Mouse (Mus musculus): ENCODE measurements around the gene Prok1.
A peak's percentile ranks its signal among the peaks of the same experiment; 100 is the strongest.

The Prok1 gene

DNA sequence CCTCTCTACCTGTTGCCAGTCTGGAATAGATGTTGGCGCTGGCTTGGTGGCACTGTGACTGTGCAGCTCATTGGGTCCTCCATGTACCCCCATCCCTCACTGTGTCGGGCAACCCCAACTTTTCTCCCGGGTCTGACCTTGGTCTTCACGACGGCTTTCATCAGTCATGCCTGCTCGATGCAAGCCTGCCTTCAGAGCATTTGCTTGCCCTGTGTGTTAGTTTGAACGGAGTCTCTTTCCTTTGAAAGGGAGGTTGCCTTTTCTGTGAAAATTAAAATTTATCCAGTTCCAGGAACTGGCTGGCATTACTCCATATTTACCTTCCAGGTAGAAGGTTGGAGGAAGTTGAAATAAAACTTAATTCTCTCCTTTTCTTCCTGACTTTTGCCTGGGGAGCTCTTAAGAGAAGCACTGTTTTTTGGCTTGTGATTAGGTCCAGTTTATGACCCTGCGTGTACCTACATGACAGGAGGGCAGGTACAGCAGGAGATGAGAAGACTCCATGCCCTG lies 981 bp downstream of the Prok1 start:
- no peak for DNase-seq (ENCODE audit: extremely low read depth, insufficient read length, low spot score)

DNA sequence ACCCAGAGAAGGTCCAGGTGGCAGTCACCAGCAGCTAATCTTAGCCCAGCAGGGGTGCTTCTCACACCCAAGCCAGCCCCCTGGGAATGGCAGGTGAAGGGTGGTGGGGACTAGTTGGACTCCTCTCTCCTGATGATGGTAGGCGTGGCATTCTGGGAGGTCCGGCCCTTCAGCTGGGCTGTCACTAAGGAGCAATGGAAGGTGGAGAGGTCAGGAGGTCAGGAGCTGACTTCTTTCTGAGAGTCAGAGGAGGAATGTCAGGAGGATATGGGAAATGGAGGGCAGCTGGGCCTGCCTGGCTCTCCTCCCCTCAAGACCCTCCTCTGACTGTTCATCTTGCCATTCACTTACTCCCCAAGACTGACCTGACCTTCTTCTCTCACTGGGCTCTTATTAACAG lies 1.5 kb downstream of the Prok1 start:
- no peak for DNase-seq (ENCODE audit: extremely low read depth, insufficient read length, low spot score)

DNA sequence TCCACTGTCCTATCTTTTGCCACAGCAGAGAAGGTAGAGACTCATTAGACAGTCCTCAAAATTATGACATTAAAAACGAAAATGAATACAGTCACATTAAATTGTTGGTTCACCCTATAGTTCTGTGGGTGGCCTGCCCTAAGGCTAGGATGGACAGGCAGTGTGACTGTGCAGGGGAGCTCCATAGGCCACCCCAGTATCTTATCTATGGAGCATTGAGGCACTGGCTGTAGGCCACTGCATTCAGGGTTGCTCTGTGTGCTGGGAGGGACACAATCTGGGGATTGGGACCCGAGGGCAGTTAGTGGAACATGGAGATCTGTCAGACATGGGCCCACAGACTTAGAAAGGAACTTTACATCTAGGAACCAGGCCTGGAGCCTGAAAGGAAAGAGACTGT lies 5.6 kb downstream of the Prok1 start:
- no peak for DNase-seq (ENCODE audit: extremely low read depth, insufficient read length, low spot score)

DNA sequence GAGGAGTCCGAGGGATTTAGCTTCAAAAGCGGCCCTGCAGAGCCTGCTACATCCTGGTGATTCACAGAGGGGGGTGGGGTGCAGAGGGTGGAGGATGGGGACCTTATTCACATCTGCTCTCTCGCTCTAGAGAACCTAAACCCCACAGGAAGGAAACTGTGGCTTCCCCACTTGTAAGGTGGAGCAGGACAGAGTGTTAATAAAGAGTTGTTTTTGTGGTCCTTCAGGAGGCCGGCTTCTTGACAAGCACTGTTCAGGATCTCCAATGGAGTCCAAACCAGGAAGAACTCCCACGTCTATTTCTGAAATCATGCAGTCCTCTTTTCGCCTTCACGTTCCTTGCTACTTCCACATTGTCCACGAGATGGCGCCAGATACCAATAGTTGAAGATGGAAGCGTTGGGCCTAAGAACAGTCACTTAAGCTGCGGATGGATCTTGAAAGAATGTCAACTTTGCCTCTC lies 6.1 kb downstream of the Prok1 start:
- DNase-seq (ENCODE audit: extremely low read depth, insufficient read length, low spot score): peak; percentile 24

DNA sequence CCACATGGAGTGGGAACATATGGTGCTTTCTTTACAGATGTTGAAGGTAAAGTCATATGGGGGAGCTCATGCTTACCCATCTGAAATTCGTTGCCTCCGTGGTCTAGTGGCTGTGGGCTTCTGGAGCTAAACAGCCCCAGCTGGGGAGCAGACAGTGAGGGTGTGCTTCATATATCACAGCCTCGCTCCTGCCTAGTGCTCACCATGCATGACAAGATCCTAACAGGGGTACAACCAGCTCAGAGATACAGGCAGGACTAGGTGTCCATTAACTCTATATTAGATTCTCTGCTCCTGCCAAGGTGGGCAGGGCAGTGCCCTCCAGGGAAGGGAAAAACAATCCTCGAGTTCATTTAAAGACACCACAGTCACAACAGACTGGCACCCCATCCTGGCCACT lies 8.3 kb downstream of the Prok1 start:
- DNase-seq (ENCODE audit: extremely low read depth, insufficient read length, low spot score): no peak

DNA sequence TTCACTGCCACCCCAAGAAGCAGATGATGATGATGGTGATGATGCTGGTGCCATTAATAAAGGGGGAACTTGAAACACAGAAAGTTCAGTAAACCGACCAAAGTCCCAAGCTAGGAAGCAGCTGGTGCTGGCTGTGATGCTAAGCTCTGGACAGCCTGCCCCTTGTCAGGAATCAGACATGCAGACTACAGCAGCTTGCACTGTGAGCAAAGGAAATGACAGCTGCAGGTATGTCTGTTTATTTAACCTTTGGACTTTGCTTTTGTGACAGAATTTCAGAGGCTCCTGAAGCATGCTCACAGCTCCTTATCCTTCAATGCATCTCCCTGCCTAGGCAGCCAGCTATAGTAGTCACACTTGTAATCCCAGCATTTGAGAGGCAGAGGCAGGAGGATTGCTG lies 9.0 kb downstream of the Prok1 start, which contains the start of gene A630076J17Rik:
TSS of gene A630076J17Rik (plus strand) at position 88 of the 400 bp plus-strand sequence.
- no peak for DNase-seq (ENCODE audit: extremely low read depth, insufficient read length, low spot score)

DNA sequence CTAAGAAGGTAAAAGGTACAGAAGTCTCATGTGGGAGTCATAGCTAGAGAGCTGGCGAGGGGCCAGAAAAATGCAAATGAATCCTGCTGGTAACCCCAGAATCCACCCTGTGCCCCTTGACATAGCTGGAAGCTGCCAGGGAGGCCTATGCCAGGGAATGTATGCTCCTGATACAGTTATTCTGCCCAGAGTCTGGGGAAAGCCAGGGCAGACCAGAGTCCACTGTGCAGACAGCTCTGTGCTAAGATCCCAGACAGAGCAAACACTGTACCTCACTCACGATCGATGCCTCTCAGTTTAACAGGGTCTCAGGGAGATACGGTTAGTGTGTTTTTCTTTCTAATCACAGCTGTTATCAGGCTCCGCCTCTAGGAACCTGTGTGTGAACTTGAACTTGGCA lies 9.7 kb downstream of the Prok1 start:
- no peak for DNase-seq (ENCODE audit: extremely low read depth, insufficient read length, low spot score)

DNA sequence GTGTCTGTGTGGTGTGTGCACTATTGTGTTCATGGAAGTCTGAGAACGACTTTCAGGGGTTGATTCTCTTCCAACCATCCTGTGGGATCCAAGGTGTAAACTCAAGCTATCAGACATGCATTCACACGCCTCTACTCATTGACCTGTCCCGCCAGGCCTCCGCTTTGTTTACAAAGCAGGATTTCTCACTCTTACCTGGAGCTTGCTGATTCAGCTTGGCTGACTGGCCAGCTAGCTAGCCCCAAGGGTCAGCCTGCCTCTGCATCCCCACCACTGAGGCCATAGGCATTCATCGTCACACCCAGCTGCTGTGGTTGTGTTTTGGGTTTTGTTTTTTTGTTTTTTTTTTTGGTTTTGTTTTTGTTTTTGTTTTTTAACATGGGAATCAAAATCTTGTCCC lies 10.3 kb downstream of the Prok1 start:
- DNase-seq (ENCODE audit: extremely low read depth, insufficient read length, low spot score): no peak

DNA sequence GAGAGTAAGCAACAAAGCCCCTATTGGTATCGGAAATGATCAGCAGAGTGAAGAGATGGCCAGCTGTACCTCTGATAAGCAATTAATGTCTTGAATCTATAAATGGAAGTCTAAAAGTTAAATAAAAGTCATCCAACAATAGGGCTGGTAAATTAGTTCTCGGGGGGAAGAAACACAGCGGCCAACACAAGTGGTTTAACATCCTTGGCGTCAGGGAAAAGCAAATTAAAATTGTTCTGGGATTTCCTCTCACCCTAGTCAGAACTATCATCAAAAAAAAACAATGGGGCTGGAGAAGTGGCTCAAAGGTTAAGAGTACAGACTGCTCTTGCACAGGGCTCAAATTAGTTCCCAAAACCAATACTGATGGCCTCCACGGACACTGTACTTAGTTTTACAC lies 13.7 kb downstream of the Prok1 start:
- no peak for DNase-seq (ENCODE audit: extremely low read depth, insufficient read length, low spot score)

DNA sequence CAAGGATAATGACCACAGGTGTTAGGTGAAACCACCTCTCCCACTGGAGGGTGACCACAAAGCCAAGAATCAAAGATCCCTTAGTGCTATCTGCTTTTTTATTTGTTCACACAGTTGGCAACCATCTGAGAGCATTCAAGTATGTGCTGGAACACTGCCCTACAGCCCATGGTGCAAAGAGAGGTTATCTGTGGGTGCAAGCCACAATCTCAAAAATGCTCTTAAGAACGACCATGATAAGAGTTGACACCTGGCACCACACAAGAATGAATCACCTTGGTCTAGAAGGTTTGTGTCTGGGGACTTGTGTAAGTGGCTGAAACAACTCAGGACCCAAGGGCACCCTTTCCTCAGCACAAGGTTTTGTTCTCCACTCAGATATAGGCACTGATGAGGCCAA lies 16.3 kb downstream of the Prok1 start:
- no peak for DNase-seq (ENCODE audit: extremely low read depth, insufficient read length, low spot score)

DNA sequence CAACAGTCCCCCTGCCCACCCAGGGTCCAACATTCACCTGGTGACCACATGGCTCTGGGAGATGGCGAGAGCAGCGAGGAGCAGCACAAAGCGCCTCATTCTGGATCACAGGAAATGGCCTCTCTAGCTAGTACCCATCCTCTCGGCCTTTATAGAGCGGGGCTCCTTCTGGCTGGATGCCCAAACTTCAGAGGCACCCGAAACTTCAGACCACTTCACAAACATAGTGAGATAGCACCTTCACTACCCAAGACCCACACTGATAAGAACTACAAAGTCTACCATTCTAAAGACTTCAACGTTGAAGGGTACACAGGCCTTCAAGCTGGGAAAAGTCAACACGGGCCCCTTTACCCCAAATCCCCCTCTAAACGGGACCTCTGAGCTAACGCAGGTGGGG lies 17.9 kb downstream of the Prok1 start, which contains the start of gene Cym:
TSS of gene Cym (minus strand) at position 125 of the 400 bp plus-strand sequence.
- DNase-seq (ENCODE audit: extremely low read depth, insufficient read length, low spot score): no peak

DNA sequence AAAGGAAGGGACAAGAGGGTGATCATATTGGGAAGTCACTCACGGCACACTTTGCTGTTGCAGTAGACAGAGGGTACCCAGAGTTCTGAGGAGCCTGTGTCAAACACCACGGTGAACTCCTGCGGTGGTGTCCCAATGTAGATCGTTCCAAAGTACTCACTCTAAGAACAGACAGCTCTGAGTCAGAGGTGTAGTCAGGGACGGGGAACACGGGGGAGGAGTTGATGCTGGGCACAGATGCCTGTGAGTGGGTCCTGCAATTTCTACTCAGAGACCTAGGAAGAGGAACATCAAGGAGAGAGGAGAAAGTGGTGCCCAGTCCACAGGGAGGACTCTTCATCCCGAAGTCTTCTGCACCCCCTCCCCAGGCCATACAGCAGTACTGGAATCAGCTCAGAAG lies 20.9 kb downstream of the Prok1 start:
- no peak for DNase-seq (ENCODE audit: extremely low read depth, insufficient read length, low spot score)

DNA sequence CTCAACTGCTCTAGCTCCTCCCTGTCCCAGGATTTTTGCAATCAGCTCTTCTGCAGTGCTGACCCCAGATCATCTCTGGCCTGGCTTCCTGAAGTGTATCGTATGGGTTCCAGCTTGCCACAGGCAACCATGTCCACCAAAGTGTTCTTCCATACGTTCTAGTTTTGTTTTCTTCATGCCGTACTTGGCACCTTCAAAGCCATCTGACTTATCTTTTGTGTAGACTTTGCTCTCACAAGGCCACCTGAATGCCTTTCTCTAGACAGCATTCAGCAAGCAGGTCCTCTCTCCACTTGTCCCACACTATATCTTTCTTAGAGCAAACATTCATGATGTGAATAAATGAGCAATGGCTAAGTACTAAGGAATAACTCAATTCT lies 22.4 kb downstream of the Prok1 start:
- DNase-seq (ENCODE audit: extremely low read depth, insufficient read length, low spot score): no peak

DNA sequence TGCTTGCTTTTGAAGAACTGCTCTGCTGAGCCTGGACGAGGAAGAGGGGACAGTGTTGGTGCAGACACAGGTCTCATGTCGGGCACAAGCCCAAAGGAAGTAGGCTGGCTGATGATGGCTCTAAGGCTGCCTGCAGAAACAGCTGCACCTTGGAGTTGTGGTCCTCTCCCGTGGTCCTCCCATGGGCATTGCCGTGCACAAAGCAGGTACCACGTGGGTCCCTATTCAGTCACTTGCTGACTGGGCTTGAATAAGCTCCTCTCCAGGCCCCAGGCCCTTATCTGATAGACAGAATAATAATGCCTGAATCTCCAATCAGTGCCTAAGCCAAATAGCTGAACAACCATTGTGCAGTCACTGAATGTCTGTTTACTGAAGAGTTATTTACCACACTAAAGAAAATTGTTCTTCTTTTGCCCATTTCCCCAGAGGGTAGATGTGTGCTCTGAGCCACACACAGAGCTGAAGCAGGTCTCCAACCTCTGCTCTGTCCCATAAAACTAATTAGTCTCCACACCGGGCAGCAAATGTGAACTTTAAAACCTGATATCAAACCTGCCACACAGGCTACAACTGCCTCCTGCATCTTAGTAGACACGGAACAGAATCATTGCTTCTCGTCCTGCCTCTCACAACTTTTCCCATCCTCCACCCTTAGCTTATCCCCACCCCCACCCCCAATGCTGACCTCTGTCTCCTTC lies 23.0 kb downstream of the Prok1 start:
- DNase-seq (ENCODE audit: extremely low read depth, insufficient read length, low spot score): no peak

DNA sequence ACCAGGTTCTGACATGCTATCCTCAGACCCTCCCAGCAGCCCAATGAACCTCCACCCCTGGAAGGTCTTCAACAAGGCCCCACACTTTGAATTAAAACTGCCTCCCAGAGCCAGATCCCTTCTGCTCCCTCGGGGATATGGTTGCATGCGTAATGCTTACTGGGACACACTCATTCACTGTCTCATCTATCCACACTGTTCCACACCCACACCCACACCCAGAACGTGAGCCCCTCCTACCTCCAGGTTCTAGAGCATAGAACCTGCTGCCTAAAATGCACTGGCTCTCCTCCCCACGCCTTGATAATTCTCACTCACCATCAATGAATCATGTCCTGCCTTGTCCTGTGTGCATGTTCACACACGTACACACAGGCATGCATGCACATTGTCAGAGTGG lies 24.9 kb downstream of the Prok1 start:
- DNase-seq (ENCODE audit: extremely low read depth, insufficient read length, low spot score): no peak

DNA sequence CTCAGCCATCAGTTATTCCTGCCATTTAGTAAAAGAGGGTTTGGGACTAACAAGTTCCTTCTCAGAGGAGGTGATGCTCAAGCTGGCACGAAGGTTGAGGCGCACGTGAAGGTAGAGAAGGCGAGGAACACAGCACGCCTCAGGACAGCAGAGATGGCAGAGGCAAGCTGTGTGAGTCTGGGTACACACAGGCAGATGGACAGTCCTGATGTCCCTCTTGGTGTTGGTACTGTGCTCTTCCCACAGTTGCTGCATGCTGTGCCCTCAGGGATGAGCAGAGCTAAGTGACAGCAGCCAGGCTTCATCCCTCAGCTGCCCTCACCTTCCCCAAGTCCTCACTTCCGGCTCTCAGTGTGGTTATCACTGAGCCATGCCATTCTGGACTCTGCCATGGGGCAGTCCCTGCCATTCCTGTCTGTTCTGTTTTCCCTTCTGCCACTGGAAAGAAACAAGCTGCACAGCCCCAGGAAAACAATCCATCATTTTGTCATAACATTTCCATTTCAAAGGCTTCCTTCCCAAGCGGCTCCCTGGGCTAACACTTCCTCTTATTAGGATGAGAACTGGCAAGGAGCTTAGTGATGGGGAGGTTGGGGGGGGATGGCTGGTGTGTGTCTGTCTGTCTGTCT lies 31.8 kb downstream of the Prok1 start:
- no peak for DNase-seq (ENCODE audit: extremely low read depth, insufficient read length, low spot score)

DNA sequence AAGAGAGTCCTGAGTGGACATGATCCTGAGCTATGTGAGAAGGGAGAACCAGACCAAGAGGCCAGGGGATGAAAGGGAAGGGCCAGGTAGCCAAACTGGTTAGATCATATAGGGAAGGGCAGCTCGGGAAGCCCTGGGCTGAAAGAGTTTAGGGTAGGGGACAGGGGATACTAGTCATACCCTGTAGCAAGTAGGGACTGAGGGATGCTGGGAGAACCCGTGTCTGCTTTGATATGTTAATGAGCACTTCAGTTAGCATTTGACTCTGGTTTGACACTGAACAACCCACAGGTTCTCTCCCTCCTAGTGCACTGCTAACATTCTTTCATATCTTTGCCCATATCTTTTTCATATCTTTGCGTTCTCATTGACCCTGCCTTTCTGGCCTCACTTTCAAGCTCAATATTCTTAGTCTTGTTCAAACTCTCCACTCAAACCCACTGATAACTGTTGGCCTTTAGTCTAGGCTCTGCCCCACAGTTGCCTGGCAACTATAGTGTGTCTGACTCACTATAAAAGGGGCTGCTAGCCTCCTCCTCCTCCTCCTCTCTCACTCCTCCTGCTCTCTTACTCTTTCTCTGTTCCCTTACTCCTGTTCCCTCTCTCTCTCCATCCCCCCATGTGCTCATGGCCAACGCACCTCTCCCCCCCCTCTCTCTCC lies 32.9 kb downstream of the Prok1 start:
- no peak for DNase-seq (ENCODE audit: extremely low read depth, insufficient read length, low spot score)

DNA sequence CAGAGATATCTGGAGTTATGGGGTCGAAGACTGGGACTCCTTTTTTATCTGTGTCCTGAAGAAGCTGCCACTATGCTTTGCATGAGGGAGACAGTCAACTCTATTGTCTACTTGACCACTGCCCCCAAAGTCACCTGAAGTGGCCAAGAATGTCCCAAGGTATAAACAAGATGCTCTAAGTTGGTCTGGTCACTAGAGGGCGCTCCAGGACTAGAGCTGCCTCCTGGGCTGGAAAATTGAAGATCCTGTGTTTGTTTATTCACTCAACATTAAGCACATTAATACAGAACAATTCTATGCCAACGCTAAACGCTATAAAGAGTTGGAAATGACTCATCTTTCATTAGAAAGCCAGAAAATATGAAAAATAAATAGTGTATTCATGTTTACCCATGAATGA lies 33.5 kb downstream of the Prok1 start:
- no peak for DNase-seq (ENCODE audit: extremely low read depth, insufficient read length, low spot score)

DNA sequence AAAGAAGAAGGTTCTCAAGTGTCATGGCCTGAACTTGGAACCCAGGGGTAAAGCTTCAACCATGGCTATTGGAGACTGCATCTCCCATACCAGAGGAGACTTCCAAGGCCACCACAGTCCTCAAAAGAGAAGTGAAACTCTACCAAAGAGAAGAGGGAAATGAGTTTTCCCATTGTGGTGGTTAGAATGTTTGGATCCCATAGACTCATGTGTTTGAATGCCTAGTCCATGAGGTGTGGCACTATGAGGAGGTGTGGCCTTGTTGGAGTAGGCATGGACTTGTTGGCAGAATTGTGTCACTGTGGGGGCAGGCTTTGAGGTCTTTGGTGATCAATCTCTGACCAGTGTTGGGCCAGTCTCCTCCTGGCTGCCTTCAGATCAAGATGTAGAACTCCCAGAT lies 34.3 kb downstream of the Prok1 start:
- no peak for DNase-seq (ENCODE audit: extremely low read depth, insufficient read length, low spot score)

DNA sequence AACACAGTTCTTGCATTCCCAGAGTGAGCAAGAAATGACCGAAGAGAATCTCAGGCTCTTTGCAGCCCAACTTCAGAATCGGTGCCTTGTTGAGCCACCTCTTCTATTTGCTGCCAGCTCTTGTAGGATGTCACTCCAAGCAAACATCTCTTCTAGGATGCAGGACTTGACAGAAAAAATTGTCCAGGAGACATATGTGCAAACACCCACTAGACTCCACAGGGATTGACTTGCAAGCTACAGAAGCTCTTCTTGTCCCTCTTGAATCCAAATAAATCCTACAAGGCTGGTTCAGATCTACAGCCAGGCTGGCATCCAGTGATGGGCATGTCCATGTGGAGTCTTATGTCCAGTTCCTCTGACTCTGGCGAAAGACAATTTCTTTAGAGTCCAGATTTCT lies 35.1 kb downstream of the Prok1 start:
- DNase-seq (ENCODE audit: extremely low read depth, insufficient read length, low spot score): no peak

DNA sequence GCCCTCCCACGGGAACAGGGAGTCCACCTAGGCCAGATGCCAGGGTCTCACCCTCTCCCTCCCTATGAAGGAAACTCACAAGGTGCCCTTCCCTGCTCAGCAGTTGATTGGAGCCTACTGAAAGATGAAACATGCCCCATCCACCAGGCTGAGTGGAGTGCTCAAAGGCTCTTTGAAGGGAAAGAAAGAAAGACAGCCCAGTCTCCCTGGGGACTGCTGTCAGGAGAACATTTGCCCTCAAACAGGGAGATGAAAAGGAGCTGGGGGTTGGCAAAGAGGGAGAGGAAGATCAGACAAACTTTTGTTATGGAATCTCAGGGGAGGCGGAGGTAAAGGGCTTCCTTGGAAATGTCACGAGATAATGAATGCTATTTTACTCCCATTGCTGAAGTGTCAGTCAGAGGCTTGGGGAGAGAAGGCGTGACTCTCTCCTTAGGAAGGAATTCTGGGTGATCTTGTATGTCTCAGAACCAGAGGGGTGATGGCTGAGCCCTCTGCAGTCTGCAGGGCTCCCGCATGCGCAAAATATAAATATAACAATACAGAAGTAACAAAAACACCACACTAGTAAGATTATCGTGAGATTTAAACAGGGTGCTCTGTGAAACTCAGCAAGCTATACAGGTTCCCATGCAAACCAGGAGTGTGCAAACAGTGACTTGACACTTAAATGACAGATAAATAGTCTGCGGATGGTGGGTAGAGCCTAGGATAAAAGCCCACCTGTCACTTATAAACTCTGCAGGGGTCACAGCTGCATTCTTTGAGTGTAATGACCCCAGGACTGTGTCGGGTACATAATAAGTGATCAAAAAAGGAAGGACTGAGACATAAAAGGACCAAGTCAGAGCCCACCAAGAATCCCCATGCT lies 38.0 kb downstream of the Prok1 start:
- no peak for DNase-seq (ENCODE audit: extremely low read depth, insufficient read length, low spot score)

Measured in 3134 (cell line).